Mouse (Mus musculus) CD4-positive, CD25-positive, alpha-beta regulatory T cell (primary cell): Measurements from ENCODE around the gene Gpx8. TPM values are rescaled to one million over a fixed set of nuclear protein-coding genes. Genes with fewer than 3 reads are reported as not detected.

Experiments
- polyA plus RNA-seq: library from polyadenylated mRNA; unstranded; fragments of 100-300 nt; shearing (Covaris generic); gene quantifications from one replicate; pipeline ENCODE4 v1.2.1, GENCODE M21; 2017

Gene Gpx8
- polyA plus RNA-seq = not detected

GRCm38 (mm10) chr13:113046211-113046883 lies at the start of gene Gpx8:
Gene Gpx8, minus strand, starts transcription at chr13:113046410.

GRCm38 (mm10) chr13:113034950-113035421 lies 11.2 kb downstream of the Gpx8 start, which contains the start of gene Cdc20b:
Gene Cdc20b, plus strand, starts transcription at chr13:113035111.

GRCm38 (mm10) chr13:112993531-112994152 lies 52.6 kb downstream of the Gpx8 start, which contains the start of gene Mcidas:
Gene Mcidas, plus strand, starts transcription at chr13:112993845.

Other genes starting within 250 kb of the Gpx8 start
- gene Plpp1, start 245.6 kb downstream of the Gpx8 start, polyA plus RNA-seq = 4.4 TPM
- gene Mtrex, start 119.0 kb downstream of the Gpx8 start, polyA plus RNA-seq = 81.5 TPM
- 29.8 TPM for gene Dhx29, start 119.0 kb downstream of the Gpx8 start, polyA plus RNA-seq
- gene Ccno, start 58.6 kb downstream of the Gpx8 start, polyA plus RNA-seq = 0.35 TPM
- 0.07 TPM for gene Mcidas, start 52.6 kb downstream of the Gpx8 start, polyA plus RNA-seq
- not detected for gene Cdc20b, start 11.3 kb downstream of the Gpx8 start, polyA plus RNA-seq
- gene Gzma, start 54.6 kb upstream of the Gpx8 start, polyA plus RNA-seq = 1.0 TPM
- 0.19 TPM for gene Esm1, start 163.2 kb upstream of the Gpx8 start, polyA plus RNA-seq
- not detected for gene Gzmk, start 179.5 kb upstream of the Gpx8 start, polyA plus RNA-seq
- 0.06 TPM for gene BC067074, start 246.7 kb upstream of the Gpx8 start, polyA plus RNA-seq